Mouse (Mus musculus): ENCODE results near the gene Olfr1446. TPM values are rescaled to one million over a fixed set of nuclear protein-coding genes. Genes with fewer than 3 reads are reported as not detected.

Gene Olfr1446
- polyA plus RNA-seq (2014; fragmentation: Nextera tagmentation; extraction: Ambion mirVana): not detected in 2 replicates

DNA sequence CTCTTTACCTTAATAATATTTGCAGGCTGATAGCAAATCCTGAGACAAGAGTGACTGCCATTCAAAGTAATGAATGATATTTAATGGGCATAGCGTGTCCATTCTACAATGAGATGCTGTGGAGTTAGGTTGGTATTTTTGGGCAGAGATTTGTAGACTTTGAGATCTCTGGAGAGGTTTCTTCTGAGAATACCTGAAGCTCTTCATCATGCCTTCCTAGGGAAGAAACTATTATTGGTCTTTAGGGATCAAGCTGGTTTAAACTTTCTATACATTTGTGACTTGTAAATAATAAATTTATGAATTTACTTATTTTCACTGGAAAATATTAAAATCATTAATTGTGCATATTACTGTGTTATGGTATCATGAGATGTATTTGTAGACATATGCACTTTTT, at the start of gene Olfr1446:
TSS of gene Olfr1446 (minus strand) at position 101 of the 400 bp plus-strand sequence.
- DNase-seq (ENCODE audit: low spot score) (no peak), ATAC-seq (replicated peaks; ENCODE audit: low FRiP score, low TSS enrichment, low read depth) (no peak)
- Histone ChIP-seq H3K9ac (ENCODE audit: low read length) (no peak within 1 kb of the TSS), H3K4me3 (ENCODE audit: low read depth, low read length) (no peak within 1 kb of the TSS), H3K36me3 (ENCODE audit: control insufficient read depth, insufficient read depth, low read length) (no peaks in the 10 kb centered on the region), H3K27ac (ENCODE audit: low read depth) (no peak within 1 kb of the TSS), H3K4me2 (ENCODE audit: low read length) (no peak within 1 kb of the TSS), H3K27me3 (replicated peaks; ENCODE audit: control insufficient read depth, insufficient read depth, low read length) (no peaks in the 10 kb centered on the region), H3K4me1 (replicated peaks; ENCODE audit: control insufficient read depth, insufficient read depth, low read length) (no peaks in the 10 kb centered on the region), H3K9me3 (ENCODE audit: control insufficient read depth, low read length) (no peaks in the 10 kb centered on the region)
- WGBS: 91% methylated on average over 1 of the region's 1 CpGs

DNA sequence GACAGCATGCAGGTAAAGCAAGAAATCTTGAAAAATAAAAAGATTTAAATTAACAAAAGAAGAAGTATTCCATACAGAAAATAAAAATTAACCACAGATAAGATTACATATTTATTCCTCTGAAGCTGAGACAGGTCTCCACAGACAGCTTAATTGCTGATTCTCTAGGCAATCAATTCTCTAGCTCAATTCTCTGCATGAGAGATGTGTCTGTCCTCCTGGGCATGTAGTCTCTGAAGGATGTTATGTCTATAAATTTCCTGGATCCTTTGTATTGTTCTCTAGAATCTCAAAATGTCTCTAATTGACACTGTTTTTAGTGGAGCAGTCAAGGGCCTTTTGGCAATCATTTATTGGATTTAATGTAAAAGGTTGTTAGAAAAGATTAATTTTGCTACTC, 37.2 kb upstream of the Olfr1446 start, which contains the start of gene Olfr1449:
TSS of gene Olfr1449 (plus strand) at position 301 of the 400 bp plus-strand sequence.
- no peak within 1 kb of the TSS for H3K4me3 ChIP-seq (ENCODE audit: low read depth, low read length)
- H3K9me3 ChIP-seq (ENCODE audit: control insufficient read depth, low read length): no peaks in the 10 kb centered on the region
- no peaks in the 10 kb centered on the region for H3K4me1 ChIP-seq (replicated peaks; ENCODE audit: control insufficient read depth, insufficient read depth, low read length)
- DNase-seq (ENCODE audit: low spot score) (no peak), ATAC-seq (replicated peaks; ENCODE audit: low FRiP score, low TSS enrichment, low read depth) (no peak)
- H3K27ac ChIP-seq (ENCODE audit: low read depth): no peak within 1 kb of the TSS
- no peaks in the 10 kb centered on the region for H3K27me3 ChIP-seq (replicated peaks; ENCODE audit: control insufficient read depth, insufficient read depth, low read length)
- no peak within 1 kb of the TSS for H3K4me2 ChIP-seq (ENCODE audit: low read length)
- H3K9ac ChIP-seq (ENCODE audit: low read length): no peak within 1 kb of the TSS
- no peaks in the 10 kb centered on the region for H3K36me3 ChIP-seq (ENCODE audit: control insufficient read depth, insufficient read depth, low read length)

DNA sequence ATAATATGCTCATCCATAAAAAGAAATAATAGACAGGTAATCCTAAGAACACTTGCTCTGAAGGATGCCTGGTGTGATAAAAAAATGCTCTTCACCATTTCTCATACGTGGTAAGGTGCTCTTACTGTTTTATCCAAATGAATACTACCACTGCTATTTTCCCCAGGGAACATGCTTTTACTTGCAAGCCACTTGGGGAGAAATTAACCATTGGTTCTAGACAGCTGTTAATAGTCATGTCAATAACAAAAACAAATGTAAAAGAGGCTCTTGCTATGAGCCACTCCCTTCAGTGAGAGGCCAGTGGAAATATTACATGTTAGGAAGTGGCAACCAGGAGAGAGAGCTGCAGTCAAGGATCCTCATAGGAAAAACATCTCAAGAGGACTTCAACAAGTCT, 31.0 kb upstream of the Olfr1446 start, which contains the start of gene Olfr1448:
TSS of gene Olfr1448 (minus strand) at position 101 of the 400 bp plus-strand sequence.
- no peak for ATAC-seq (replicated peaks; ENCODE audit: low FRiP score, low TSS enrichment, low read depth)
- WGBS: 78% methylated on average over 1 of the region's 1 CpGs
- H3K27ac ChIP-seq (ENCODE audit: low read depth): no peak within 1 kb of the TSS

DNA sequence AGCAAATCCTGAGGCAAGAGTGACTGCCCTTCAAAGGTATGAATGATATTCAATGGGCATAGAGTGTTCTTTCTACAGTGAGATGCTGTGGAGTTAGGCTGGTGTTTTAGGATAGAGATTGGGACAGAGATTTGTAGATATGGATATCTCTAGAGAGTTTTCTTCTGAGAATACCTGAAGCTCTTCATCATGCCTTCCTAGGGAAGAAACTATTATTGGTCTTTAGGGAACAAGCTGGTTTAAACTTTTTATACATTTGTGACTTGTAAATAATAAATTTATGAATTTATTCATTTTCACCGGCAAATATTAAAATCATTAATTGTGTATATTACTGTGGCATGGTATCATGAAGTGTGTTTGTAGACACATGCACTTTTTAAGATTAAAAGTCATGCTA, 10.3 kb upstream of the Olfr1446 start, which contains the start of gene Olfr1447:
TSS of gene Olfr1447 (minus strand) at position 101 of the 400 bp plus-strand sequence.
- ATAC-seq (replicated peaks; ENCODE audit: low FRiP score, low TSS enrichment, low read depth) (no peak), DNase-seq (ENCODE audit: low spot score) (no peak)
- Histone ChIP-seq H3K9me3 (ENCODE audit: control insufficient read depth, low read length) (no peaks in the 10 kb centered on the region), H3K27me3 (replicated peaks; ENCODE audit: control insufficient read depth, insufficient read depth, low read length) (no peaks in the 10 kb centered on the region), H3K36me3 (ENCODE audit: control insufficient read depth, insufficient read depth, low read length) (no peaks in the 10 kb centered on the region), H3K4me2 (ENCODE audit: low read length) (no peak within 1 kb of the TSS), H3K27ac (ENCODE audit: low read depth) (no peak within 1 kb of the TSS), H3K9ac (ENCODE audit: low read length) (no peak within 1 kb of the TSS), H3K4me3 (ENCODE audit: low read depth, low read length) (no peak within 1 kb of the TSS), H3K4me1 (replicated peaks; ENCODE audit: control insufficient read depth, insufficient read depth, low read length) (no peaks in the 10 kb centered on the region)
- 97% methylated on average over 1 of the region's 1 CpGs for WGBS

More for the DNA sequence above, 31.0 kb upstream of the Olfr1446 start, which contains the start of gene Olfr1448:
- DNase-seq (ENCODE audit: low spot score): no peak
- H3K9ac ChIP-seq (ENCODE audit: low read length): no peak within 1 kb of the TSS
- H3K36me3 ChIP-seq (ENCODE audit: control insufficient read depth, insufficient read depth, low read length): no peaks in the 10 kb centered on the region
- H3K27me3 ChIP-seq (replicated peaks; ENCODE audit: control insufficient read depth, insufficient read depth, low read length): no peaks in the 10 kb centered on the region
- H3K4me1 ChIP-seq (replicated peaks; ENCODE audit: control insufficient read depth, insufficient read depth, low read length): no peaks in the 10 kb centered on the region
- no peak within 1 kb of the TSS for H3K4me3 ChIP-seq (ENCODE audit: low read depth, low read length)
- H3K9me3 ChIP-seq (ENCODE audit: control insufficient read depth, low read length): no peaks in the 10 kb centered on the region
- H3K4me2 ChIP-seq (ENCODE audit: low read length): no peak within 1 kb of the TSS

DNA sequence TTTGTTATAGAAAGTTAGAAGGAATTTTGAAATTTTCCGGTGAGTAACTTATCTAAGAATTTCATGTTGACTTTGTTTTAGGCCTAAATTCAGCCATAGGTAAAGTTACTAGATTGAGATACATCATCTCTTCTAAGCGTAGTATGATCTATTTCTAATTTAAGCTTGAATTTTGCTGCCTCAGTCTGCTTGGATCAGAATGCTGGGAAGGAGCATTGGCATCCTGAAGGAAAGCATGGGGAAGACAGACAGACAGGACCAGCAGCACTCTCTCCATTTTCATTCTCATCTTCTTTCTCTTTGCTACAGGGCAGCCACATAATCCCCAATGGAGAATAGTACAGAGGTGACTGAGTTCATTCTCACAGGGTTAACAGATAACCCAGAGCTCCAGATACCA, 9.8 kb downstream of the Olfr1446 start, which contains the start of gene Olfr1445:
TSS of gene Olfr1445 (plus strand) at position 301 of the 400 bp plus-strand sequence.
- H3K9ac ChIP-seq (ENCODE audit: low read length): no peak within 1 kb of the TSS
- H3K4me2 ChIP-seq (ENCODE audit: low read length): no peak within 1 kb of the TSS
- H3K36me3 ChIP-seq (ENCODE audit: control insufficient read depth, insufficient read depth, low read length): no peaks in the 10 kb centered on the region
- H3K9me3 ChIP-seq (ENCODE audit: control insufficient read depth, low read length): no peaks in the 10 kb centered on the region
- ATAC-seq (replicated peaks; ENCODE audit: low FRiP score, low TSS enrichment, low read depth): no peak
- no peak within 1 kb of the TSS for H3K27ac ChIP-seq (ENCODE audit: low read depth)
- WGBS: 89% methylated on average over 2 of the region's 2 CpGs
- no peak within 1 kb of the TSS for H3K4me3 ChIP-seq (ENCODE audit: low read depth, low read length)
- no peaks in the 10 kb centered on the region for H3K27me3 ChIP-seq (replicated peaks; ENCODE audit: control insufficient read depth, insufficient read depth, low read length)
- DNase-seq (ENCODE audit: low spot score): no peak
- H3K4me1 ChIP-seq (replicated peaks; ENCODE audit: control insufficient read depth, insufficient read depth, low read length): no peaks in the 10 kb centered on the region

DNA sequence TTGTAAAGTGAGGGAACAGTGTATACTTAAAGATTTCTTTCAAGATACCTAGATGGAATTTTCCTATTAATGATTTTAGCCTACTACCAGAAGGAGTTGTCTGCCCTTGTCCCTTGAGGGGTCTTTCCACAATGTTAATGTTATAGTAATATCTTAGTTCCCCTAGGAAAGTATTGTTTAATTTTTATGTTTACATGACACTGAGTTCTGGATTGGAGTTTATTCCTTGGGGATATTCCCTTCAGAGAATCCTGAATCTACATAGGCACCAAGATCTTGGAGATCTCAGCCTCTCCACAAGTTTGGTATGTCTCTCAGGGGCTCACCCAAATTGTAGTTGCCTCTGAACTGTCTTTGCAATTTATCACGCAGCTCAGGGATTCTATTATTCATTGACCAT, 36.3 kb downstream of the Olfr1446 start, which contains the start of gene Olfr1444:
TSS of gene Olfr1444 (plus strand) at position 301 of the 400 bp plus-strand sequence.
- no peak for DNase-seq (ENCODE audit: low spot score)
- H3K4me3 ChIP-seq (ENCODE audit: low read depth, low read length): no peak within 1 kb of the TSS
- no peak for ATAC-seq (replicated peaks; ENCODE audit: low FRiP score, low TSS enrichment, low read depth)
- H3K27me3 ChIP-seq (replicated peaks; ENCODE audit: control insufficient read depth, insufficient read depth, low read length): no peaks in the 10 kb centered on the region
- no peaks in the 10 kb centered on the region for H3K36me3 ChIP-seq (ENCODE audit: control insufficient read depth, insufficient read depth, low read length)
- H3K4me1 ChIP-seq (replicated peaks; ENCODE audit: control insufficient read depth, insufficient read depth, low read length): no peaks in the 10 kb centered on the region
- H3K9me3 ChIP-seq (ENCODE audit: control insufficient read depth, low read length): no peaks in the 10 kb centered on the region
- no peak within 1 kb of the TSS for H3K4me2 ChIP-seq (ENCODE audit: low read length)
- H3K9ac ChIP-seq (ENCODE audit: low read length): no peak within 1 kb of the TSS
- H3K27ac ChIP-seq (ENCODE audit: low read depth): no peak within 1 kb of the TSS
- 56% methylated on average over 1 of the region's 1 CpGs for WGBS

DNA sequence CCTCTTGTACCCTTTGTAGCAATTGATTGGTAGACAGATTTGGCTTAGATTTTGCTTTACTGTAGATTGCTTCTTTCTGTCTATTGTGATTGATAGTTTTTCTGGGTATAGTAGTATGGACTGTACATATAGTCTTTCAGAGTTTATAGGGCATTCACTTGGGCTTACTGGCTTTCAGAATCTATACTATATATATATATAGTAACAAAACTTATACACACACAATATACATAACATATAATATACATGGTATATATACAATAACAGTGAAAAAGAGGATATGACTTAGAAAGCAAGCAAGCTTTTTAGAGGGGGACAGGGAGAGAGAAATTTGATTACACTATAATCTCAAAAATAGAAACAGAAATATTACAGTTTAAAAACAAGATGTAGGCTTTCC, 46.9 kb downstream of the Olfr1446 start, which contains the start of gene Gm5244:
TSS of gene Gm5244 (plus strand) at position 301 of the 400 bp plus-strand sequence.
- H3K4me1 ChIP-seq (replicated peaks; ENCODE audit: control insufficient read depth, insufficient read depth, low read length): no peaks in the 10 kb centered on the region
- H3K4me3 ChIP-seq (ENCODE audit: low read depth, low read length): no peak within 1 kb of the TSS
- no peaks in the 10 kb centered on the region for H3K27me3 ChIP-seq (replicated peaks; ENCODE audit: control insufficient read depth, insufficient read depth, low read length)
- H3K27ac ChIP-seq (ENCODE audit: low read depth): no peak within 1 kb of the TSS
- H3K36me3 ChIP-seq (ENCODE audit: control insufficient read depth, insufficient read depth, low read length): no peaks in the 10 kb centered on the region
- no peaks in the 10 kb centered on the region for H3K9me3 ChIP-seq (ENCODE audit: control insufficient read depth, low read length)
- DNase-seq (ENCODE audit: low spot score) (no peak), ATAC-seq (replicated peaks; ENCODE audit: low FRiP score, low TSS enrichment, low read depth) (no peak)
- H3K9ac ChIP-seq (ENCODE audit: low read length): no peak within 1 kb of the TSS
- H3K4me2 ChIP-seq (ENCODE audit: low read length): no peak within 1 kb of the TSS

DNA sequence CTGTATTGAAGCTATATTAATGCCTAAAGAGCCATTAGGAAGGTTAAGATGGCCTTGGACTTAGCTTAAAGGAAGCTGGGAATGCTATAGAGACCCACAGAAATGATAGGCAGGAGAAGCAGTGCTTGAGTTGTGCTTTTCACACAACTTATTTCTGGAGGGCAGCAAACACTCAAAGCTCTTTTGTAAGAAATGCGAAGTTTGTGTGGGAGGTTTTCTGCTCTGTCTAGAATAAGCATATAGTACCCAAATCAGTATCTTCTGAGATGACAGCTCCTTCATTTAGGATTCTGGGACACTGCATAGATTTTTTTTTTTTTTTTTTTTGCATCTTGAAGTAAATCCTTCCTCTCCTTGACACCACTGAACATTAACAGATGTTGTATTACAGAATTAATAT, 54.8 kb downstream of the Olfr1446 start:
- Histone ChIP-seq H3K27ac (ENCODE audit: low read depth) (no peak overlapping the region), H3K9ac (ENCODE audit: low read length) (no peak overlapping the region), H3K4me2 (ENCODE audit: low read length) (no peak overlapping the region), H3K36me3 (ENCODE audit: control insufficient read depth, insufficient read depth, low read length) (no peaks in the 10 kb centered on the region), H3K4me3 (ENCODE audit: low read depth, low read length) (no peak overlapping the region), H3K27me3 (replicated peaks; ENCODE audit: control insufficient read depth, insufficient read depth, low read length) (no peaks in the 10 kb centered on the region), H3K4me1 (replicated peaks; ENCODE audit: control insufficient read depth, insufficient read depth, low read length) (no peaks in the 10 kb centered on the region), H3K9me3 (ENCODE audit: control insufficient read depth, low read length) (no peaks in the 10 kb centered on the region)
- ATAC-seq (replicated peaks; ENCODE audit: low FRiP score, low TSS enrichment, low read depth): no peak
- 89% methylated on average over 1 of the region's 1 CpGs for WGBS
- DNase-seq (ENCODE audit: low spot score): no peak

Data from intestine, embryonic 14.5 days (tissue).